Mouse (Mus musculus) spleen, embryonic (tissue): ENCODE measurements at regions not wholly inside any gene's neighbourhood (a gene's known extent, or its start where the extent isn't known, plus 50 kb on each side); places are given as distances from the start of the nearest gene placed in this dataset.

Source experiments
- CTCF ChIA-PET: fragments of 350-600 bp; sonication (Branson Sonifier 250); formaldehyde crosslinking; loops from one replicate; lab custom pipeline; 2022; lab: Charles Lee

- CTCF ChIA-PET: no interaction called here
Observed at GRCm38 (mm10) chr13:101305695-101306413, 462.2 kb downstream of the Pik3r1 start.

GRCm38 (mm10) chr13:101305063-101305462 is 463.0 kb downstream of the Pik3r1 start:
- CTCF ChIA-PET: no interaction called here

- CTCF ChIA-PET: no interaction called here
Observed at GRCm38 (mm10) chr13:101301361-101301760, 466.7 kb downstream of the Pik3r1 start.

GRCm38 (mm10) chr13:101289407-101289806 is 456.2 kb upstream of the Slc30a5 start:
- CTCF ChIA-PET: no interaction called here

GRCm38 (mm10) chr13:101287131-101287530 is 453.9 kb upstream of the Slc30a5 start:
- CTCF ChIA-PET: interaction anchor here (0.7 kb wide), 1 partner anchor 330 kb away, joined by 6 read pairs; no protein-coding TSS in a partner anchor

GRCm38 (mm10) chr13:101286029-101286917 is 453.0 kb upstream of the Slc30a5 start:
- CTCF ChIA-PET: no interaction called here

- CTCF ChIA-PET: no interaction called here
Observed at GRCm38 (mm10) chr13:101278127-101278526, 444.9 kb upstream of the Slc30a5 start.

- CTCF ChIA-PET: no interaction called here
Observed at GRCm38 (mm10) chr13:101276766-101277165, 443.5 kb upstream of the Slc30a5 start.

- CTCF ChIA-PET: no interaction called here
Observed at GRCm38 (mm10) chr13:101274470-101275141, 441.4 kb upstream of the Slc30a5 start.

- CTCF ChIA-PET: no interaction called here
Observed at GRCm38 (mm10) chr13:101273321-101273720, 440.1 kb upstream of the Slc30a5 start.

- CTCF ChIA-PET: no interaction called here
Observed at GRCm38 (mm10) chr13:101253698-101254468, 420.7 kb upstream of the Slc30a5 start.

GRCm38 (mm10) chr13:101249369-101249768 is 416.1 kb upstream of the Slc30a5 start:
- CTCF ChIA-PET: no interaction called here

GRCm38 (mm10) chr13:101244326-101244725 is 411.1 kb upstream of the Slc30a5 start:
- CTCF ChIA-PET: no interaction called here

GRCm38 (mm10) chr13:101238860-101239259 is 405.6 kb upstream of the Slc30a5 start:
- CTCF ChIA-PET: no interaction called here

GRCm38 (mm10) chr13:101237035-101237434 is 403.8 kb upstream of the Slc30a5 start:
- CTCF ChIA-PET: interaction anchor here (0.6 kb wide), 1 partner anchor 663 kb away, joined by 3 read pairs; no protein-coding TSS in a partner anchor

GRCm38 (mm10) chr13:101235846-101236245 is 402.6 kb upstream of the Slc30a5 start:
- CTCF ChIA-PET: interaction anchor here (0.6 kb wide), 1 partner anchor 104 kb away, joined by 3 read pairs; no protein-coding TSS in a partner anchor

- CTCF ChIA-PET: no interaction called here
Observed at GRCm38 (mm10) chr13:101235110-101235509, 401.9 kb upstream of the Slc30a5 start.

- CTCF ChIA-PET: no interaction called here
Observed at GRCm38 (mm10) chr13:101234550-101234949, 401.3 kb upstream of the Slc30a5 start.

- CTCF ChIA-PET: no interaction called here
Observed at GRCm38 (mm10) chr13:101233843-101234281, 400.6 kb upstream of the Slc30a5 start.

- CTCF ChIA-PET: no interaction called here
Observed at GRCm38 (mm10) chr13:101233181-101233842, 400.1 kb upstream of the Slc30a5 start.
